Mouse (Mus musculus) common myeloid progenitor, adult 5-6 weeks (primary cell): ENCODE measurements around the gene Zfp622. TPM values are rescaled to one million over a fixed set of nuclear protein-coding genes. Genes with fewer than 3 reads are reported as not detected.

Source experiments
- total RNA-seq: library from RNA; stranded (forward); fragments of 200-1000, 187-1606 nt; gene quantifications from 2 replicates; pipeline ENCODE4 v1.2.3, GENCODE M21; 2017

Gene Zfp622
- total RNA-seq, 1 experiment from 2014 or later, result 120 TPM

Other genes starting within 250 kb of the Zfp622 start
- gene Retreg1, start 141.2 kb upstream of the Zfp622 start, total RNA-seq, result 77.9 and 95.7 TPM in 2 replicates